8 mouse cellular contexts compared by ENCODE assay signal in the genomic region with DNA sequence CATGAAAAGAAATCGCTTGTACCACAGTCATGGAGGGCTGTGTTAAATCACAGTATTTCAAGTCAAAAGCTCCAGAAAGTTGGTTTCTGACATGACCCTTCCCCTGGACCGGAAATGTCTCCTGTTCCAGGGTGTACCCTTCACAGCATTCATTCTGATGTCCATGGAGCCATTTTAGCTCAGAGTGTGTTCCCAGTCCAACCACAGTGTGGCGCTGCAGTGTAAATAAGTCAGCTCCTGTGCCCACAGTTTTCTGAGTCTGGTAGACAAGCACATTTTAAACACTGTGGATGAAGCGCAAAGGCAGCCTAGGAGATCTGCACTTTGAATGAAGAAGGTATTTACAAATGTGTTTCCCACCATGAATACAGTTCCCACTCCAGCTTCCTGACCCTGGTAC.
DNase-seq lines count a peak whose midpoint lies in the region; ATAC-seq and TF ChIP-seq lines count a peak whose summit lies in the region.

No protein-coding gene starts in this region.

- no peaks in the 10 kb centered on the region for H3K36me3 ChIP-seq in hindbrain, embryonic 10.5 days
- no peaks in the 10 kb centered on the region for H3K36me3 ChIP-seq in hindbrain, embryonic 16.5 days (ENCODE audit: control insufficient read depth, insufficient read depth, low read length)
- H3K36me3 ChIP-seq in forebrain, embryonic 12.5 days (replicated peaks): no peaks in the 10 kb centered on the region
- no peaks in the 10 kb centered on the region for H3K36me3 ChIP-seq in kidney, embryonic 16.5 days (ENCODE audit: insufficient read depth, low read length)
- no peaks in the 10 kb centered on the region for H3K36me3 ChIP-seq in liver, embryonic 11.5 days (ENCODE audit: control insufficient read depth, insufficient read depth, low read length)
- no peaks in the 10 kb centered on the region for H3K36me3 ChIP-seq in testis, adult 2 months (ENCODE audit: control insufficient read depth, insufficient read depth, low read length)
- no peaks in the 10 kb centered on the region for H3K36me3 ChIP-seq in heart, embryonic 10.5 days

- H3K27ac ChIP-seq in hindbrain, embryonic 10.5 days: no peak overlapping the region
- no peak overlapping the region for H3K27ac ChIP-seq in hindbrain, embryonic 16.5 days (ENCODE audit: low read depth, low read length)
- H3K27ac ChIP-seq in forebrain, embryonic 12.5 days: no peak overlapping the region
- no peak overlapping the region for H3K27ac ChIP-seq in kidney, embryonic 16.5 days (ENCODE audit: low read length)
- H3K27ac ChIP-seq in liver, embryonic 11.5 days (ENCODE audit: low read depth, low read length): no peak overlapping the region
- H3K27ac ChIP-seq in testis, adult 2 months (ENCODE audit: control insufficient read depth, insufficient read depth, low read depth, low read length): no peak overlapping the region
- H3K27ac ChIP-seq in heart, embryonic 10.5 days: no peak overlapping the region

- no peak overlapping the region for H3K4me3 ChIP-seq in hindbrain, embryonic 10.5 days
- no peak overlapping the region for H3K4me3 ChIP-seq in hindbrain, embryonic 16.5 days (ENCODE audit: low read length)
- H3K4me3 ChIP-seq in forebrain, embryonic 12.5 days (replicated peaks): no peak overlapping the region
- H3K4me3 ChIP-seq in kidney, embryonic 16.5 days (ENCODE audit: low read length): no peak overlapping the region
- H3K4me3 ChIP-seq in liver, embryonic 11.5 days (ENCODE audit: low read depth, low read length): no peak overlapping the region
- no peak overlapping the region for H3K4me3 ChIP-seq in testis, adult 2 months (ENCODE audit: control insufficient read depth, low read depth, low read length)
- no peak overlapping the region for H3K4me3 ChIP-seq in heart, embryonic 10.5 days

- H3K4me1 ChIP-seq in hindbrain, embryonic 10.5 days (replicated peaks): no peaks in the 10 kb centered on the region
- H3K4me1 ChIP-seq in hindbrain, embryonic 16.5 days (ENCODE audit: control insufficient read depth, insufficient read depth, low read depth, low read length): no peaks in the 10 kb centered on the region; the same call in 1 of the 2 replicates
- no peaks in the 10 kb centered on the region for H3K4me1 ChIP-seq in forebrain, embryonic 12.5 days
- no peaks in the 10 kb centered on the region for H3K4me1 ChIP-seq in kidney, embryonic 16.5 days (ENCODE audit: insufficient read depth, low read length)
- no peaks in the 10 kb centered on the region for H3K4me1 ChIP-seq in liver, embryonic 11.5 days (replicated peaks; ENCODE audit: control insufficient read depth, insufficient read depth, low read length)
- no peaks in the 10 kb centered on the region for H3K4me1 ChIP-seq in testis, adult 2 months (ENCODE audit: control insufficient read depth, insufficient read depth, low read length)
- H3K4me1 ChIP-seq in heart, embryonic 10.5 days: no peaks in the 10 kb centered on the region

- no peaks in the 10 kb centered on the region for H3K9me3 ChIP-seq in hindbrain, embryonic 10.5 days
- no peaks in the 10 kb centered on the region for H3K9me3 ChIP-seq in hindbrain, embryonic 16.5 days (ENCODE audit: control insufficient read depth, low read length)
- no peaks in the 10 kb centered on the region for H3K9me3 ChIP-seq in forebrain, embryonic 12.5 days
- H3K9me3 ChIP-seq in kidney, embryonic 16.5 days (ENCODE audit: low read length): no peaks in the 10 kb centered on the region
- H3K9me3 ChIP-seq in liver, embryonic 11.5 days (ENCODE audit: control insufficient read depth, low read length): no peaks in the 10 kb centered on the region
- no peaks in the 10 kb centered on the region for H3K9me3 ChIP-seq in heart, embryonic 10.5 days

- H3K9ac ChIP-seq in hindbrain, embryonic 16.5 days (ENCODE audit: low read depth, low read length): no peak overlapping the region
- H3K9ac ChIP-seq in forebrain, embryonic 12.5 days: no peak overlapping the region
- H3K9ac ChIP-seq in kidney, embryonic 16.5 days (replicated peaks; ENCODE audit: low read length): no peak overlapping the region
- H3K9ac ChIP-seq in liver, embryonic 11.5 days (ENCODE audit: low read depth, low read length): no peak overlapping the region

- peak; percentile 34; the same call in 1 of the 2 replicates for TF ChIP-seq CTCF in testis, adult 2 months (IDR thresholded peaks at IDR 0.05; ENCODE audit: control insufficient read depth, insufficient read depth, insufficient replicate concordance, low read depth, low read length)

- peak; percentile 73 for DNase-seq in hindbrain, embryonic 10.5 days (ENCODE audit: low spot score)
- peak; percentile 40 for DNase-seq in WW6 (ENCODE audit: low read depth, low spot score)
- no peak for DNase-seq in liver, embryonic 11.5 days (ENCODE audit: low spot score)
- DNase-seq in heart, embryonic 10.5 days (ENCODE audit: low spot score): no peak

- no peak for ATAC-seq in hindbrain, embryonic 16.5 days
- ATAC-seq in forebrain, embryonic 12.5 days (ENCODE audit: low FRiP score): peak; percentile 75
- ATAC-seq in kidney, embryonic 16.5 days (ENCODE audit: low FRiP score, low TSS enrichment): peak; percentile 42; the same call in 1 of the 2 replicates
- 0 out of 2 replicates have a peak, but pooled peaks have one; percentile 31 for ATAC-seq in liver, embryonic 11.5 days (replicated peaks; ENCODE audit: low FRiP score)

- no peak overlapping the region for H3K4me2 ChIP-seq in hindbrain, embryonic 16.5 days (ENCODE audit: low read length)
- no peak overlapping the region for H3K4me2 ChIP-seq in forebrain, embryonic 12.5 days
- H3K4me2 ChIP-seq in kidney, embryonic 16.5 days (replicated peaks; ENCODE audit: low read depth, low read length): no peak overlapping the region
- no peak overlapping the region for H3K4me2 ChIP-seq in liver, embryonic 11.5 days

- H3K27me3 ChIP-seq in hindbrain, embryonic 10.5 days (ENCODE audit: insufficient read depth, poor library complexity, severe bottlenecking): no peaks in the 10 kb centered on the region
- no peaks in the 10 kb centered on the region for H3K27me3 ChIP-seq in hindbrain, embryonic 16.5 days (replicated peaks; ENCODE audit: control insufficient read depth, insufficient read depth, low read length)
- no peaks in the 10 kb centered on the region for H3K27me3 ChIP-seq in forebrain, embryonic 12.5 days
- H3K27me3 ChIP-seq in kidney, embryonic 16.5 days (ENCODE audit: insufficient read depth, low read length): no peaks in the 10 kb centered on the region
- no peaks in the 10 kb centered on the region for H3K27me3 ChIP-seq in liver, embryonic 11.5 days (replicated peaks; ENCODE audit: control insufficient read depth, insufficient read depth, low read length)
- no peaks in the 10 kb centered on the region for H3K27me3 ChIP-seq in testis, adult 2 months (ENCODE audit: control insufficient read depth, insufficient read depth, low read length)
- no peaks in the 10 kb centered on the region for H3K27me3 ChIP-seq in heart, embryonic 10.5 days (ENCODE audit: insufficient read depth, poor library complexity, severe bottlenecking)

- WGBS in hindbrain, embryonic 10.5 days: 46% methylated on average over 4 of the region's 4 CpGs
- 48% methylated on average over 4 of the region's 4 CpGs for WGBS in hindbrain, embryonic 16.5 days
- WGBS in forebrain, embryonic 12.5 days: 53% methylated on average over 4 of the region's 4 CpGs
- 47% methylated on average over 4 of the region's 4 CpGs for WGBS in kidney, embryonic 16.5 days
- 50% methylated on average over 4 of the region's 4 CpGs for WGBS in liver, embryonic 11.5 days
- 53% methylated on average over 4 of the region's 4 CpGs for WGBS in heart, embryonic 10.5 days

- no peak for TF ChIP-seq POLR2A in testis, adult 2 months (IDR thresholded peaks at IDR 0.05; ENCODE audit: control insufficient read depth, low read depth, low read length)

Comparison
In these comparisons a context has a peak if more than half of its experiments do, and no peak if none do; other contexts are left out.
1. DNase-seq: peak in hindbrain, embryonic 10.5 days (single experiment) and WW6 (single experiment); none in liver, embryonic 11.5 days (single experiment) and heart, embryonic 10.5 days (single experiment).